Mouse (Mus musculus) liver, embryonic 16.5 days (tissue): ENCODE data around the gene Arl2bp. TPM values are rescaled to one million over a fixed set of nuclear protein-coding genes. Genes with fewer than 3 reads are reported as not detected.

ENCODE experiments used
- ATAC-seq: fragments of 200-750 bp; cut with Nextera tagmentation; 2 replicates; pipeline ENCODE4 v1.8.0; 2017; ENCODE audit warnings: low read depth, mild to moderate bottlenecking, moderate number of reproducible peaks, moderate library complexity
- H3K27ac ChIP-seq: fragments of 300-500 bp; sonication (generic); 2 replicates; pipeline ENCODE4 v1.5.1; 2014; ENCODE audit warnings: mild to moderate bottlenecking, low read length
- H3K27me3 ChIP-seq: fragments of 300-500 bp; sonication (generic); 2 replicates; pipeline ENCODE4 v1.6.1; 2014; ENCODE audit warnings: low read depth, low read length, mixed read lengths; ENCODE audit not compliant: control insufficient read depth, insufficient read depth
- H3K36me3 ChIP-seq: fragments of 300-500 bp; sonication (generic); 2 replicates; pipeline ENCODE4 v1.6.1; 2014; ENCODE audit warnings: mild to moderate bottlenecking; ENCODE audit not compliant: control insufficient read depth, insufficient read depth
- H3K4me1 ChIP-seq: fragments of 300-500 bp; sonication (generic); 2 replicates; pipeline ENCODE4 v1.6.1; 2014; ENCODE audit warnings: low read depth, low read length, mixed read lengths; ENCODE audit not compliant: control insufficient read depth
- H3K4me2 ChIP-seq: fragments of 300-500 bp; sonication (generic); 2 replicates; pipeline ENCODE4 v1.6.1; 2014; ENCODE audit warnings: low read depth, low read length, mixed read lengths
- H3K4me3 ChIP-seq: fragments of 300-500 bp; sonication (generic); 2 replicates; pipeline ENCODE4 v1.5.1; 2014; ENCODE audit warnings: low read depth, mild to moderate bottlenecking, low read length
- H3K9ac ChIP-seq: fragments of 300-500 bp; sonication (generic); 2 replicates; pipeline ENCODE4 v1.6.1; 2014; ENCODE audit warnings: low read depth, low read length
- H3K9me3 ChIP-seq: fragments of 300-500 bp; sonication (generic); replicated peaks from 2 replicates; pipeline ENCODE4 v1.6.1; 2016; ENCODE audit warnings: low read length; ENCODE audit not compliant: control insufficient read depth
- WGBS: fragments of 180-500 bp; shearing (Covaris S2); extraction: QIAGEN DNeasy Blood & Tissue Kit; methylation state at CpG from one replicate; pipeline ENCODE4 v1.1.7; 2014; ENCODE audit not compliant: insufficient replicate concordance; 5-methylcytosine and 5-hydroxymethylcytosine counted together
- polyA plus RNA-seq: library from polyadenylated mRNA; unstranded; fragments of >200 nt; fragmentation: Nextera tagmentation; extraction: Ambion mirVana; gene quantifications from 2 replicates; pipeline ENCODE4 v1.2.1, GENCODE M21; 2015

The Arl2bp gene
- polyA plus RNA-seq, 1 experiment from 2014 or later = 19.5 TPM

- Histone ChIP-seq H3K4me3 (no peak overlapping the region), H3K9ac (no peak overlapping the region), H3K4me1 (peaks cover 3% of the 10 kb centered on the region; the same call in 1 of the 2 replicates), H3K27me3 (no peaks in the 10 kb centered on the region), H3K4me2 (no peak overlapping the region), H3K36me3 (peaks cover 9% of the 10 kb centered on the region), H3K27ac (no peak overlapping the region), H3K9me3 (no peaks in the 10 kb centered on the region)
- no peak for ATAC-seq
- 80% methylated on average over 3 of the region's 3 CpGs for WGBS
These were observed 13.4 kb upstream of the Arl2bp start for GRCm38 (mm10) chr8:94652951-94653350.

- no peak overlapping the region for H3K4me2 ChIP-seq
- H3K9ac ChIP-seq = no peak overlapping the region
- H3K4me1 ChIP-seq = peaks cover 3% of the 10 kb centered on the region; the same call in 1 of the 2 replicates
- H3K4me3 ChIP-seq = no peak overlapping the region
- ATAC-seq = peak; percentile 81
- no peaks in the 10 kb centered on the region for H3K27me3 ChIP-seq
- no peaks in the 10 kb centered on the region for H3K9me3 ChIP-seq
- H3K27ac ChIP-seq = 0 out of 2 replicates have a peak overlapping the region, but pooled peaks have one; percentile 2
- H3K36me3 ChIP-seq = peaks cover 7% of the 10 kb centered on the region
These were observed 11.4 kb upstream of the Arl2bp start for GRCm38 (mm10) chr8:94654994-94655393.

DNA sequence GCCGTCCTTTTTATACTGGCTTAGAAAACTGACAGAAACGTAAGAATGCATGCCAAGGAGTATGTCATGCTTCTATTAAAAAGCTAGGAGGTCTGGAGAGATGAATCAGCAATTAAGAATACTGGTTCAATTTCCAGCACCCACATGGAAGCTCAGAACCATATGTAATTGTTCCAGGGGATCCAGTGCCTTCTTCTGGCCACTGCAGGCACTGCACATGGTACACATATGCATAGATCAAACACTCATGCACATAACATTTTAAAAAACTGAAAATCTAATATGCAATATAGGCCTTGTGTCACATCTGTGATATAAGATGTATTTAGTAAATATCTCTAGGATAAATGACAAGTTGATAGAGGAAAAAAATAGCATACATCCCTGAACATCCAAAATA is 8.4 kb upstream of the Arl2bp start:
- Histone ChIP-seq H3K9ac (no peak overlapping the region), H3K36me3 (peaks cover 6% of the 10 kb centered on the region)
- 81% methylated on average over 2 of the region's 2 CpGs for WGBS

DNA sequence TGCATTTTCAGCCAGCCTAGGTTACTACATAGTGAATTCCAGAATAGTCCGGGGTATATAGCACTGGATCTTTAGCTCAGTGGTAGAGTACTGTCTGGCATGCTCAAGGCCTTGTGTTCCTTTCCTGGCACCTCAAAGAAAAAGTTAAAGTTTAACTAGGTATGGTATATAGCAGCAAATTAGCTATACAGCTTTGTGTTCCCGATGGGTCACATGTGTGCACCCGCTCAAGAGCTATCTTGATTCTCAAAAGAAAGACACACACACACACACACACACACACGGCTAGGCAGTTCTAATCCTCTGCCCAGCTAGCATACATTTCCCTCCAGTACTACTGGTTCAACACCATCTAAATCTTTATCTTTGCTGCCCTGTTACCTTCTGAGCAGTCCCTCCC is 6.0 kb upstream of the Arl2bp start:
- Histone ChIP-seq H3K36me3 (peaks cover 6% of the 10 kb centered on the region), H3K4me3 (no peak overlapping the region), H3K4me2 (no peak overlapping the region), H3K27me3 (no peaks in the 10 kb centered on the region), H3K9me3 (no peaks in the 10 kb centered on the region), H3K9ac (no peak overlapping the region), H3K27ac (no peak overlapping the region), H3K4me1 (no peaks in the 10 kb centered on the region)
- ATAC-seq = no peak
- 72% methylated on average over 4 of the region's 4 CpGs for WGBS

More for the DNA sequence above, 8.4 kb upstream of the Arl2bp start:
- H3K4me3 ChIP-seq = no peak overlapping the region
- H3K4me1 ChIP-seq = peaks cover 3% of the 10 kb centered on the region; the same call in 1 of the 2 replicates
- no peak overlapping the region for H3K4me2 ChIP-seq
- no peaks in the 10 kb centered on the region for H3K9me3 ChIP-seq
- no peak for ATAC-seq
- no peak overlapping the region for H3K27ac ChIP-seq
- H3K27me3 ChIP-seq = no peaks in the 10 kb centered on the region

- Histone ChIP-seq H3K4me2 (no peak overlapping the region), H3K9ac (no peak overlapping the region)
- no peak for ATAC-seq
These were observed 1.7 kb upstream of the Arl2bp start for GRCm38 (mm10) chr8:94664722-94665121.

DNA sequence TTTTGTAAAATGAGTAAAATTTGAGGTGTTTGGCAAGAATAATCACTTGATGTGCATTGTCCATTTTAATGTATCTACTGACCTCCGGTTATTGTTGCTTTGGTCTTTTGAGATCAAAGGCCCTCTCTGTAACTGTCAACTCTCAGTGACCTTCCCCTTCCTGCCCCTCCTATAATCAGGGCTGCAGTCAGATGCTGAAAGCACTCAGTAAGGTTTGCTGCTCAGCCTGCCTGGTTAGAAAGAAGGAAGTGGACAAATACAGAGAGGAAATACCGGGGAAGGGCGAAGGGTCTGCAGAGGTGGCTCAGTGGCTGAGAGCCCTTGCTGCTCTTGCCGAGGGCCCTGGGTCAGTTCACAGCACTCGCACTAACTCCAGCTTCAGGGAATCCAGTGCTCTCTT is 8.0 kb downstream of the Arl2bp start:
- Histone ChIP-seq H3K4me2 (no peak overlapping the region), H3K27me3 (no peaks in the 10 kb centered on the region), H3K27ac (no peak overlapping the region), H3K9ac (no peak overlapping the region), H3K4me1 (no peaks in the 10 kb centered on the region), H3K4me3 (no peak overlapping the region), H3K36me3 (peaks cover 13% of the 10 kb centered on the region), H3K9me3 (no peaks in the 10 kb centered on the region)
- 40% methylated on average over 5 of the region's 5 CpGs for WGBS
- ATAC-seq = no peak

More at GRCm38 (mm10) chr8:94664722-94665121, 1.7 kb upstream of the Arl2bp start:
- Histone ChIP-seq H3K9me3 (no peaks in the 10 kb centered on the region), H3K4me3 (no peak overlapping the region), H3K27me3 (no peaks in the 10 kb centered on the region), H3K4me1 (peaks cover 12% of the 10 kb centered on the region), H3K27ac (no peak overlapping the region), H3K36me3 (no peaks in the 10 kb centered on the region)
- 54% methylated on average over 2 of the region's 2 CpGs for WGBS

DNA sequence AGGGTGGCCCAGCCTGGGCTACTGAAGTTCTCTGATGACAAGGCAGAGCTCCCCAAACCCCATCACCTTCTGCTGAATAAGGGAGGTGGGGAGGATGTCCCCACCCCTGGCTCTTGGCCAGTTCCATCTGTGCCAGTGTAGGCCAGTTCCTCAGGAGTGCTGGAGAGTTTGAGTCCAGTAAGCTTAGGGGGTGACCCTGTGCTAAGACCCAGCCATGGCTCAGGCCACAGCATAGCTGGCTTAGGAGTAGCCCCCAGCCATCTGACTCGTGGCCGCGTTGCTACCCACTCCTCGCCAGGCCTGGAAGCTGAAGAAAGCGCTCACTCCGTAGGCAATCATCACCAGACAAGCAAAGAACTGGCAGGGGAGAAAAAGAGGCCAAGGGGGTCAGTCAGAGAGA is 9.5 kb downstream of the Arl2bp start:
- Histone ChIP-seq H3K9ac (no peak overlapping the region), H3K4me2 (no peak overlapping the region), H3K27ac (no peak overlapping the region), H3K4me3 (no peak overlapping the region), H3K27me3 (no peaks in the 10 kb centered on the region), H3K9me3 (peaks cover 4% of the 10 kb centered on the region; the same call in 1 of the 2 replicates), H3K4me1 (no peaks in the 10 kb centered on the region), H3K36me3 (peaks cover 13% of the 10 kb centered on the region)
- WGBS = 80% methylated on average over 6 of the region's 6 CpGs
- ATAC-seq = no peak

- 35% methylated on average over 9 of the region's 9 CpGs for WGBS
- ATAC-seq = no peak
- Histone ChIP-seq H3K9me3 (peaks cover 4% of the 10 kb centered on the region; the same call in 1 of the 2 replicates), H3K4me3 (no peak overlapping the region), H3K36me3 (no peaks in the 10 kb centered on the region), H3K27ac (no peak overlapping the region), H3K4me2 (no peak overlapping the region), H3K27me3 (no peaks in the 10 kb centered on the region), H3K9ac (no peak overlapping the region), H3K4me1 (no peaks in the 10 kb centered on the region)
These were observed 12.2 kb downstream of the Arl2bp start for GRCm38 (mm10) chr8:94678582-94678981.

- H3K27me3 ChIP-seq = no peaks in the 10 kb centered on the region
- H3K4me2 ChIP-seq = no peak overlapping the region
- ATAC-seq = no peak
- no peaks in the 10 kb centered on the region for H3K4me1 ChIP-seq
- no peaks in the 10 kb centered on the region for H3K36me3 ChIP-seq
- H3K4me3 ChIP-seq = no peak overlapping the region
- no peak overlapping the region for H3K9ac ChIP-seq
- peaks cover 4% of the 10 kb centered on the region; the same call in 1 of the 2 replicates for H3K9me3 ChIP-seq
- 71% methylated on average over 3 of the region's 3 CpGs for WGBS
- H3K27ac ChIP-seq = no peak overlapping the region
These were observed 14.0 kb downstream of the Arl2bp start for GRCm38 (mm10) chr8:94680414-94680813.
